Mouse (Mus musculus) kidney, adult 8-10 months (tissue): ENCODE results near the gene Rpl7a.
A peak's percentile ranks its signal among the peaks of the same experiment; 100 is the strongest.

ENCODE experiments used
- DNase-seq, 2 experiments: peaks; one replicate each; pipeline ENCODE4 v3.0.0; 2022

Gene Rpl7a

DNA sequence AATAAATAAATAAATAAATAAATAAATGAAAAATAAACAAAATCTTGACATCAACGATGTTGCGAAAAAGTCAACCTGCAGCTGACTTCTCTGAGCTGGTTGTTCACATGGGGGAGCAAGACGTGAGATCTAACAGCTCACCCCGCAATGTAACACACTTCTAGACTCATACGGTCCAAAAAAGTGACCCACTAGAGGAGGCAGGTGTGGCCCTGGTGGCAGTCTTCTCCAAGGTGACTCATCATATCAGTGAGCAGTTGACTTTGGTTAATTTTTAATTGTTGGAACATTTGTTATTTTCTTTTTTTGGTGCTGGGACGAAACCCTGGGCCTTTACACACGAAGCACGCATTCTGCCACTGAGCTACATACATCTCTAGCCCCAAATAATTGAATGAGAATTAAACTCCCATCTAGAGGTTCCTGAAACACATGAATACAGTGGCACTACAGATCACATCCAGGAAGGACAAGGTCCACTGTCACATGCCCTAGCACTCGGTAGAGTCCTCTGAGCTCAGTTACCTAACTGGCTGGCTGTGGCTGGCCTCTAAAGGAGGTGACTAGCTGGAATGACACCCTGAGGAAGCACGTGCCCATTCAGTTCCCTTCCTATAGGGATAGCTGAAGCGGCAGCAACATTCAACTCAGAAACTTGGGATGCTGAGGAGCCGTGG lies 46.4 kb downstream of the Rpl7a start:
- no peak for DNase-seq

DNA sequence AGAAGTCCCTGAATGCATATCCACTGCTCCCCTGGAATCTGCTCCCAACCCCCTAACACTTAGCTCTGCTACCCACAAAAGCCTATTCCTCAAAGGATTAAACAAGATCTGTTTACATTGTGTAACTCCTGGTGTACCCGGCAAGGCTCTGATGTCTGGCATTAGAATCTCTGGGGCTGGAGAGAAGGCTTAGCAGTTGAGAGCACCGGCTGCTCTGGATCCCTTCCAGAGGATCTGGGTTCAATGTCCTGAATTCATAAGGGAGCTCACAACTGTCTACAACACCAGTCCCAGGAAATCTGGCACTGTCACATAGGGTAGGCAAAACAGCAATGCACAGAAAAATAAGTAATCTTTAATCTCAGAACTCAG lies 46.9 kb downstream of the Rpl7a start:
- peak in 1 of 2 experiments; percentile 37 for DNase-seq

DNA sequence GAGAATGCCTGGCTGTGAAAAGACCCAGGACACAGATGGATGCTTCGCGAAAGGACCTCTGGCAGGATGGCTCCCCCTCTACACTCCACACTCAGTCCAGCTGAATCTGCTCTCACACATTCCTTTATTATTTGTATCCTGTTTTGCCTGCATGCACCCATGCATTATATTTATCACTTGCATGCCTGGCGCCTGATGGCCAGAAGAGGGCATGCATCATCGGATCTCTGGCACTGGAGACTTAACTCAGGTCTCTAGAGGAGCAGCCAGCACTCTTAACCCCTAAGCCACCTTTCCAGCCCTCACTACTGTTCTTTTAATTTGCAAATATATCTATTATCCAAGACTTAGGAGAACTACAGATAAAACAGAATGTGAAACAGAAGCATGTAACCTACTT lies 50.2 kb downstream of the Rpl7a start:
- DNase-seq = peak; percentile 33 to 47
